Mouse (Mus musculus) testis, adult 2 months (tissue): Measurements from ENCODE around the gene A430033K04Rik.

Experiments
- CTCF ChIP-seq: fragments of 200-500 bp; IDR thresholded peaks from 2 replicates; pipeline ENCODE4 v1.5.1; 2012; ENCODE audit warnings: low read depth, mild to moderate bottlenecking, inconsistent platforms, low read length, moderate library complexity; ENCODE audit not compliant: control insufficient read depth, insufficient read depth, insufficient replicate concordance
- POLR2A ChIP-seq: fragments of 200-500 bp; IDR thresholded peaks from 2 replicates; pipeline ENCODE4 v1.6.1; 2012; ENCODE audit warnings: low read depth, mild to moderate bottlenecking, inconsistent platforms, low read length, moderate library complexity; ENCODE audit not compliant: control insufficient read depth

DNA sequence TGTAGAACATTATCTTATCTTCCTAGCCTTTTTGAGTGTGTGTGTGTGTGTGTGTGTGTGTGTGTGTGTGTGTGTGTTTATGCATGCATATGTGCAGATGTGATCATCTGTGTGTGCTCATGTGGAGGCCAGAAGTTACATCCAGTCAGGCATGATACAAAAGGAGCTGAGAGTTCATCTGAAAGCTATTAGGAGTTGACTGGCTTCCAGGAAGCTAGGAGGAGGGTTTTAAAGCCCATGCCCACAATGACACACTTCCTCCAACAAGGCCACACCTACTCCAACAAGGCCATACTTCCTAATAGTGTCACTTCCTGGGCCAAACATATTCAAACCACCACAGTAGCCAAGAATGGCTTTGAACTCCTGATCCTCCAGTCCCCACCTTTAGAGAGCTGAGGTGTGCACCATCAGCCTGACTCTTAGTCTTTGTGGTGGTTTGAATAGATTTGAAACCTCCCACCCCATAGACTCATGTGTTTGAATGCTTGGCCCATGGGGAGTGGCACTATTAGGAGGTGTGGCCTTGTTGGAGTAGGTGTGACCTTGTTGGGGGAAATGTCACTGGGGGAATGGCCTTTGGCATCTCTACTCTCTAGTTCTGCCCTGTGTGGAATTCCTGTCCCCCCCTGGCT, 70.4 kb downstream of the A430033K04Rik start:
- no peak for TF ChIP-seq CTCF
- no peak for TF ChIP-seq POLR2A
